Mouse (Mus musculus) inflammation-experienced regulatory T-cells, adult 6 months (primary cell): Measurements from ENCODE around the gene Cdca7. TPM values are rescaled to one million over a fixed set of nuclear protein-coding genes. Genes with fewer than 3 reads are reported as not detected.
A peak's percentile ranks its signal among the peaks of the same experiment; 100 is the strongest.

Experiments
- ATAC-seq: one replicate; pipeline ENCODE4 v1.8.0; 2017
- polyA plus RNA-seq, 3 experiments: library from polyadenylated mRNA; unstranded; fragments of 100-300 nt; shearing (Covaris generic); gene quantifications; one replicate each; pipeline ENCODE4 v1.2.1; 2017

The Cdca7 gene
- polyA plus RNA-seq, 3 experiments from 2014 or later: 25.9 to 43.7 (median 27.9) TPM

GRCm38 (mm10) chr2:72493039-72493438 is 17.1 kb downstream of the Cdca7 start:
- peak; percentile 73 for ATAC-seq

GRCm38 (mm10) chr2:72499074-72499721 is 23.2 kb downstream of the Cdca7 start:
- no peak for ATAC-seq

GRCm38 (mm10) chr2:72499782-72500411 is 23.9 kb downstream of the Cdca7 start:
- no peak for ATAC-seq

- no peak for ATAC-seq
Observed at GRCm38 (mm10) chr2:72502041-72502813, 26.3 kb downstream of the Cdca7 start.

GRCm38 (mm10) chr2:72503646-72504045 is 27.7 kb downstream of the Cdca7 start:
- no peak for ATAC-seq

GRCm38 (mm10) chr2:72507855-72508635 is 32.1 kb downstream of the Cdca7 start:
- no peak for ATAC-seq

- no peak for ATAC-seq
Observed at GRCm38 (mm10) chr2:72508891-72509290, 32.9 kb downstream of the Cdca7 start.

GRCm38 (mm10) chr2:72515526-72515925 is 39.6 kb downstream of the Cdca7 start:
- ATAC-seq: no peak

- no peak for ATAC-seq
Observed at GRCm38 (mm10) chr2:72515971-72516719, 40.2 kb downstream of the Cdca7 start.

- ATAC-seq: no peak
Observed at GRCm38 (mm10) chr2:72516720-72517089, 40.7 kb downstream of the Cdca7 start.

GRCm38 (mm10) chr2:72524022-72524421 is 48.1 kb downstream of the Cdca7 start:
- no peak for ATAC-seq

- no peak for ATAC-seq
Observed at GRCm38 (mm10) chr2:72525556-72525955, 49.6 kb downstream of the Cdca7 start.

- ATAC-seq: no peak
Observed at GRCm38 (mm10) chr2:72529026-72529357, 53.0 kb downstream of the Cdca7 start.

GRCm38 (mm10) chr2:72529358-72530319 is 53.7 kb downstream of the Cdca7 start:
- ATAC-seq: no peak

GRCm38 (mm10) chr2:72535889-72536288 is 59.9 kb downstream of the Cdca7 start:
- ATAC-seq: no peak

Other genes with a start within 250 kb of the Cdca7 start
- gene Map3k20, start 190.5 kb upstream of the Cdca7 start, polyA plus RNA-seq: under 1 TPM in 2 of 3 experiments, not detected in 1; 0.20 to 0.55 TPM